Mouse (Mus musculus) heart, postnatal 36 days (tissue): ENCODE measurements around the gene Helq. TPM values are rescaled to one million over a fixed set of nuclear protein-coding genes. Genes with fewer than 3 reads are reported as not detected.

ENCODE experiments used
- DNase-seq, 2 experiments: peaks; one replicate each; pipeline ENCODE4 v3.0.0; 2021 to 2022
- intact Hi-C: fragments of 180-260 bp; cut with DNase I; formaldehyde crosslinking; loops from one replicate; pipeline ENCODE4 v1.15.1; 2025
- total RNA-seq, 2 experiments: library from RNA; stranded (reverse); gene quantifications; 2 replicates each; pipeline ENCODE4 v1.2.3; 2021

The Helq gene
- total RNA-seq, 2 experiments from 2014 or later, result 2.1 to 3.6 TPM

DNA sequence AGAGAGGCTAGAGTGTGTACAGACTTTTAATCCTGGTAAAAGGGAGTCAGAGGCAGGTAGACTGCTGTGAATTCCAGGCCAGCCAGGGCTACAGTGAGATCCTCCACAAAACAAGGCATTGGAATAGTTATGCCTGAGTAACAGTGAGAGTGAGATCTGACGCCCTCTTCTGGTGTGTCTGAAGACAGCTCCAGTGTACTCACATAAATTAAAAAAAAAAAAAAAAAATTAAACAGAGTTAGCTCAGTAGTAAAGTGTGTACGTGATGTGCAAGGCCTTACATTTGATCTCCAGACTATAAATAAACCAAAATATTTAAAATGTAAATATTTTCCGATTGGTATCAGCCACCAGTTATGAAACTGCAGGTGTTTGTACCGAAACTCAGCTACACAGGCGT is 4.3 kb downstream of the Helq start:
- intact Hi-C loops, result no loop called here
- DNase-seq, result no peak

DNA sequence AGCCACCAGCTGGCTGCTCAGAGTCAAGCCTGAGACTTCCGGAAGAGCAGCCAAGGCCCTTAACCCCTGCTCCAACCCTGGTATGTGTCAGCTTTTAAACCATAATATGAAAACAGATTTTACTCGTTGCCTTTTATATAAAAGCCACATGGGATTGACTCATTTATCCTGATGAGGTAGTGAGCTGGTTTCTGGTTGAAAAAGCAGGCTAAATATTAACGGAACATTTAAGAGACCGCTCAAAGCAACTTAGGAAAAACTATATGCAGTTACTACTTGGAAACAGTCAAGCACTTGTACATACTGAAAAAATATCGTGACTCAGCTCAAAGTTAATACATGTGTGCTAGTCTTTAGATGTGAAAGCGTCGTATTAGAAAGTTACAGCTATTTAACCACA is 6.1 kb downstream of the Helq start:
- intact Hi-C loops, result no loop called here

GRCm38 (mm10) chr5:100787527-100787926 is 10.9 kb downstream of the Helq start:
- intact Hi-C loops, result no loop called here

More for the DNA sequence above, 6.1 kb downstream of the Helq start:
- DNase-seq, result no peak

DNA sequence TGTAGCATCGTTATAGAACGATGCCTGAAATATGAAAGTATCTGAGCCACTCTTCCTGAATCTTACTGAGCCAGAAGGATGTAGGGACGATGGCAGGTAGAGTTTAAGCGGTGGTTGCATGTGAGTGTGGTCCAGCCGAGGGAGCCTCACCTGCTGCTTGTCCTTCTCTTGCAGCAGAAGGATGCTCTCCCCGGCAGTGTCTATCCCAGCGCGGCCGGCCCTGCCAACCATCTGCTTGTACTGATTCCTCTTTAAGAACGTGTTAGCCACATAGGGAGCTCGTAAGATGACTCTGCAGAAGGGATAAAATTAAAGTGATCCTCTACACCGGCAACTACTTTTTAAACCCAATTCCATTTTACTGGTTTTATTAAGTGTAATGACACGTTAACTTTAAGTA is 19.4 kb downstream of the Helq start:
- intact Hi-C loops, result no loop called here
- no peak for DNase-seq

More at GRCm38 (mm10) chr5:100787527-100787926, 10.9 kb downstream of the Helq start:
- no peak for DNase-seq

- intact Hi-C loops, result no loop called here
- no peak for DNase-seq
These were observed 21.5 kb downstream of the Helq start for GRCm38 (mm10) chr5:100776900-100777299.

GRCm38 (mm10) chr5:100775778-100776404 is 22.5 kb downstream of the Helq start:
- no peak for DNase-seq
- intact Hi-C loops, result no loop called here

DNA sequence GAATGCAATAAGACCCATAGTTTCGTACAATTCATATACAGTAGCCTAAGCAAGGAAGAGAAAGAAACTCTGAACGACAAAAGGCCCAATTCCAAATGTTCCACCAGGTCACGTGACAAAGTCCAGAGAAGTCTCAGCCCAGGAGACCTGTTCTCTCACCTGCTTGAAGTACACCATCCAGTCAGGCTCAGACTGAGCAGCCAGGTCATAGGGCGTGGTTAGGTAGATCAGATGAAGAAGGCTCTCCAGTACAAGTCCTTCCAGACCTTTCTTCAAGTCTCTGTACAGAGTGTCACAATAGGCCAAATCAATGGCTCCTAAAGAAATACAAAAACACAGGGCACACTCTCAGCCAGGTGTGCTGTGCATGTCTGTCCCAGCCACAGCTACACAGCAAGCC is 26.8 kb downstream of the Helq start:
- no peak for DNase-seq
- intact Hi-C loops, result no loop called here

DNA sequence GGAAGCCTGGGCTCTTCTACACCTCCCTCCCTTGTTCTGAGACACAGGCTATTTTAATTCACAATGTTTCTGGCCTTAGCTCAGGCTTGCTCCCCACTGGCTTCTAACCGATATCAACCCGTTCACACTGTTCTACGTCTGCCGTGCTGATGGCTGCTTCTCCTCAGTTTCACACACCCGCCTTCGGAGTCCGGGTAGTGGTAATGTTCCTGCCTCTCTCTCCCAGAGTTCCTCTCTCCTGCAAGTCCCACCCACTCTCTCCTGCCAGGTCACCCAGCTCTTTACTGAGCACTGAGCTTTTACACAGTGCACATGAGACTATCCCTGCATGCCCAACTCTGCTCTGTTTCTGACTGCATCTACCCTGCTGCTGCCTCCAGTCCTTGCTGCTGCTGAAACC is 32.4 kb downstream of the Helq start:
- no peak for DNase-seq
- intact Hi-C loops, result no loop called here

- DNase-seq, result no peak
- intact Hi-C loops, result no loop called here
These were observed 36.7 kb downstream of the Helq start for GRCm38 (mm10) chr5:100761736-100762135.

DNA sequence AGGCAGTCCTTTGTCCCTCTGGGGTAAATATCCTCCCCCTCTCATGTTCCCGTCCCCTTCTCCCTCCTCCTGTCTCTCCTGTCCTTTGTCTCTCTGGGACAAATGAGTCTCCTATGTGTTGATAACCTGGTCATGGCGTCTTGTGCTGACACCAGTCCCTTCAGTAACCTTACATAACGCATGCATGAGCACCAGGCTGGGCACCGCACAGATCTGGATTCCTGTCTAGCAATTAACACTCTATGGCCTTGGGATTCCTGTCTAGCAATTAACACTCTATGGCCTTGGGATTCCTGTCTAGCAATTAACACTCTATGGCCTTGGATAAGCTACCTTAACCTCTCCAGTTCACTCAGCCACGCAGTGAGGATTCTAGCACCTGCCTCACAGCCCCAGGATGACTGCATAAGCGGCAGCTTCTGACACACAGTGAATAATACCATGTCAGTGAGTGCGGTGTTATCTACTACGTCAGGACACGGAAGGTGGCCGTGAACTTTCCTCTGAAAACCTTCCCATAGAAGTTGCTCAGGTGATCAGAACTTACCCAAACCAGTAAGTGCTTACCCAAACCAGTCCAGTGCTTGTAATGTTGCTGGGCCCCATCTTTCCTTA is 38.2 kb downstream of the Helq start:
- DNase-seq, result no peak
- intact Hi-C loops, result no loop called here

- no peak for DNase-seq
- intact Hi-C loops, result no loop called here
These were observed 40.3 kb downstream of the Helq start for GRCm38 (mm10) chr5:100758121-100758520.

DNA sequence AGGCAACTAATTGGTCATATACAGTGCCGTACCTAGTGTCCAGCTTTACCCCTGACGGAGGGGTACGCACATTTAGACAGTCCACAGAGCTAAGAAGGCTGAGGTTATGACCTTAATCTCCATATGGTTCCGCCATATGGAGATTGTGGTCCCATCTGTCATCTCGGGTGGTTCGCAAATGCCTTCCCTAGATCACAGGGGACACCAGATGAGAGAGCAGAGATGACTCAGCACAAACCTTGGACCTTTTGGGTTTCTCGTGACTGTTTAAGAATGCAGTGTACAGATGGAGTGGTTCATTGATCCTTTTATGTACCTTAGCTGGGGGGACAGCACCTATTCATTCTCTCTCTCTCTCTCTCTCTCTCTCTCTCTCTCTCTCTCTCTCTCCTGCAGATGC is 45.0 kb downstream of the Helq start:
- intact Hi-C loops, result no loop called here
- DNase-seq, result no peak

DNA sequence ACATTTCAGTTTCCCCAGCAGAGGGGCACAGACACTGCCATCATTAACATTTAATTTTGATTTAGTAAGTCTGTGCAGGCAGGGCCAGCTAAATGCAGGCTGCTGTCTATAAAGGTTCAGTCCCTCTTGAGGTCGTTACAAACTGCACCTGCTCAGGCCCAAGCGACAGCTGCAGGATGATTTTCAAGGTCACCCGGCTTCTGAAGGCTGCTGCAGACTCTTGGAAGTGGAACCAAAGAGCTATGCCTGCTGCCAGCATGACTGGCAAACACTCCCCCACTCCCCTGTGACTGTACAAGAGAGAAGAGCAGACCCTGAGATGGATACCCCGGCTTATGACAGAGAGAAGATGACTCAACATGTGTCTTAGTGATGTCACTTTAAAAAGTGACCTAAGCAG is 46.7 kb downstream of the Helq start:
- intact Hi-C loops, result no loop called here
- no peak for DNase-seq

GRCm38 (mm10) chr5:100750617-100751255 is 47.7 kb downstream of the Helq start:
- intact Hi-C loops, result no loop called here
- DNase-seq, result no peak

DNA sequence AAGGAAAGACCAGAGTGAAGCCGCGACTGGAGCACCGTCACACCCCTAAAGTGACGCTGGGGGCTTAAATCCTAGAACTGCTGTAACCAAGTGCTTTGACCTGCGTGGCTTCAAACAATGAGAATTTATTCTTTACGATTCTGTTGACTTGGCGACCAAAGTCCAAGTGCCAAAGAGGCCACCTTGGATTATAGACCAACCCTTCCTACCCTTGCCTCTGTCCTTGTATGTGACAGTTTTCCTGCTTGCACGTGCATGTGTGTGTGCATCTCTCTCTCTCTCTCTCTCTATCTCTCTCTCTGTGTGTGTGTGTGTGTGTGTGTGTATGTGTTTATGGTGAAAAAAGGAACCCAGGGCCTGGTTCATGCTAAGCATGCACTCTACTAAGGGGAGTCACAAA is 59.6 kb downstream of the Helq start:
- intact Hi-C loops, result no loop called here
- DNase-seq, result no peak

- DNase-seq, result no peak
- intact Hi-C loops, result no loop called here
These were observed 61.5 kb downstream of the Helq start for GRCm38 (mm10) chr5:100736919-100737318.

- no peak for DNase-seq
- intact Hi-C loops, result no loop called here
These were observed 63.9 kb downstream of the Helq start for GRCm38 (mm10) chr5:100734535-100734934.

DNA sequence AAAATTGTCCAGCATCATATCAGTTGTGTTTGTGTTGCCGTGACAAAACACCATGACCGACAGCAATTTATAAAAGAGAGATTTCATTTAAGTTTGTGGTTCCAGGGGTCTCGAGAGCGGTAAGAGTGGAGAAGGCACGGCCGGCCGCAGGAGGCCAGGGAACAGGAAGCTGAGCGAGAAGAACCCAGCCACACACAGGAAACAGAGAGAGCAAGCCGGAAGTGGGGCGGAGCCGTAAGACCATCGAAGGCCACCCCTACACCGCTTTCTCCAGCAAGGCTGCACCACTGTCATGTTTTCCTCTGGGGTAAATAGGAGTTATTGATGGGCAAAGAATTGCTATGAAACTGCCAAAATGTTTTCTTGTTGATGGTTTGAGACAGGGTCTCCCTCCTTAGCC is 69.6 kb downstream of the Helq start:
- intact Hi-C loops, result no loop called here
- DNase-seq, result peak in 1 of 2 experiments; percentile 7

DNA sequence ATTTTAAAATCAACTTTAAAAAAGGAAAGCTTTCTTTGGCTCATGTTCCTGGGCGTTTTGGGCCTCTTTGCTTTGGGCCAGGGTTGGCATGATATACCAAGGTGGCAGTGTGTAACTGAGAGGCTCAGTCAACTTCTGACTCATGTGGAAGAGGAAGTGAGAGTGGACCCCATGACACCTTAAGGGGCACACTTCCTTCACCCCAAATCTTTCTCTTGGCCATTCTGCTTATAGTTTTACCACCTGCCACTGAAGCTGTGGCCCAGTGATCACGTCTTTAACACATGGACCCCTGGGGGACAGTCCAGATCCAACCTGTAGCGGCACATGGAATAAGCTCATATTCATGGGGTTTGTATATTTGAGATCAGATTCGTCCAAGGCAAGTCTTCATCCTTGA is 72.4 kb downstream of the Helq start:
- intact Hi-C loops, result no loop called here
- DNase-seq, result no peak

- intact Hi-C loops, result no loop called here
- DNase-seq, result peak; percentile 40 to 49
These were observed 78.9 kb downstream of the Helq start, which contains the start of gene Hpse for GRCm38 (mm10) chr5:100719235-100720088. TSS of gene Hpse (minus strand) at chr5:100719716.

- no peak for DNase-seq
- intact Hi-C loops, result no loop called here
These were observed 81.6 kb downstream of the Helq start for GRCm38 (mm10) chr5:100716762-100717161.
